Mouse (Mus musculus) megakaryocyte, embryonic 14.5 days (primary cell): ENCODE measurements around the gene Fbxo28.

Experiments used
- FLI1 ChIP-seq: IDR thresholded peaks from 2 replicates; pipeline ENCODE4 v1.6.1; 2012; ENCODE audit warnings: low read length, inconsistent platforms, mixed read lengths
- GATA1 ChIP-seq: IDR thresholded peaks from 3 replicates; pipeline ENCODE4 v1.6.1; 2012; ENCODE audit warnings: mixed read lengths, low read length, inconsistent platforms, borderline replicate concordance

DNA sequence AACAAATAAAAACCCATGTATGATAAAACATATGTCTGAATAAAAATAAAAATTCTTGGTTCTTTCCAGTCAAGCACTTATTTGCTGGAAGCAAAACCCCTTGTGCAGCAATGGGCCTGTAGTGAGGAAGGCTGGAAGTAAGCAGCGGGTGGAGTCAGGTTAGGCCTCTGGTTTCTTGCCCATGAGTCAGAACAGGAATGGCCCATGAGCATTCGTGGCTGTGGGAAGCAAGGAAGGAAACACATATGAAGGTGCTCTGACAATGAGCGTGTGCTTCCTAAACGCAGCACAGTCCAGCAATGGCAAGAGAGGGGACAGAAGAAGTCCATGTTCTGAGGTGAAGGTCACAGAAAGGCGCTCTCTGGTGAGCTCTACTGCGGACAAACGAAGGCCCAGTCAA lies 16.9 kb downstream of the Fbxo28 start:
- TF ChIP-seq GATA1 (no peak), FLI1 (no peak)
